Mouse (Mus musculus): ENCODE data around the gene Prr29. TPM values are rescaled to one million over a fixed set of nuclear protein-coding genes. Genes with fewer than 3 reads are reported as not detected.
"Not testable (repeated sequence)": the region's sequence is repeated elsewhere in the genome, so short reads cannot be mapped to it uniquely, and the experiment has no call there.

Gene Prr29
- polyA plus RNA-seq, 1 experiment from 2014 or later = 8.9 TPM

- DNase-seq (ENCODE audit: low spot score) (peak; percentile 44), ATAC-seq (peak; percentile 79)
- Histone ChIP-seq H3K36me3 (ENCODE audit: insufficient read depth, low read length) (0 out of 2 replicates have a peak, but pooled peaks cover 3% of the 10 kb centered on the region), H3K27me3 (replicated peaks; ENCODE audit: insufficient read depth, low read length) (no peaks in the 10 kb centered on the region), H3K4me1 (ENCODE audit: insufficient read depth, low read depth, low read length) (no peaks in the 10 kb centered on the region), H3K9me3 (ENCODE audit: low read length) (no peaks in the 10 kb centered on the region), H3K4me3 (ENCODE audit: low read depth, low read length) (no peak overlapping the region), H3K4me2 (replicated peaks; ENCODE audit: low read depth, low read length) (no peak overlapping the region), H3K27ac (ENCODE audit: low read length) (peak overlapping the region; percentile 4; the same call in 1 of the 2 replicates), H3K9ac (replicated peaks; ENCODE audit: low read depth) (no peak overlapping the region)
- WGBS = 29% methylated on average over 3 of the region's 3 CpGs
- TF ChIP-seq EP300 (IDR thresholded peaks at IDR 0.05) = peak; percentile 74
- no peak for TF ChIP-seq CTCF (IDR thresholded peaks at IDR 0.05)
These were observed 25.5 kb downstream of the Prr29 start for GRCm38 (mm10) chr11:106390757-106391156.

DNA sequence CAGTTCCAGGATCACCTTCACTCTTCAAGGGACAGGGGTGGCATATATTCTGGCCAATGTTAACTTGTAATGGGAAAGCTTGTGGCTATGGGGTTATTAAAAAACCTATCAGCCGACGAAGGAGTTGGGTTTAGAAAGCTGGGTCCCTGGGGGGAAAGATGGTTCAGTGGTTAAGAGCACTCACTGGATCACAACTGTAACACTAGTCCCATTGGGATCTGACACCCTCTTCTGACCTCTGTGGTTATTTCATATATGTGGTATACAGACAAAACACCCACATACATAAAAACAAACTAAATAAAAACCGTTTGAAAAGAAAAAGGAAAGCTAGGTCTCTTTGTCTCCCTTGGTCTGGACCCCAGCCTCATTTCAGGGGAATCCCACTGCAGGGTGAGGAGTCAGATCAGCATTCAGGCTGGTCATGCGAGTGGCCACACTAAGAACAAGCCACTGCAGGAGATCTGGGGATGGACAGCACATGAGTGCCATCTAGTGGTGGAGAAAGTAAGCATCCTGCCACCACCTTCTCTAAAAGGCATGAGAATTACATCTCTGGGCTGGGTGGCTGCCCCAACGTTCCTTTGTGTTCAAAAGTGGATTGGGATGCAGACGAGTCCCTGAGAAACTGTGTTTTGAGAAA, 26.4 kb downstream of the Prr29 start:
- TF ChIP-seq EP300 (IDR thresholded peaks at IDR 0.05) = no peak
- peak; percentile 97 for TF ChIP-seq CTCF (IDR thresholded peaks at IDR 0.05)
- H3K9me3 ChIP-seq (ENCODE audit: low read length) = no peaks in the 10 kb centered on the region
- DNase-seq (ENCODE audit: low spot score) (peak; percentile 90), ATAC-seq (peak; percentile 66)
- H3K9ac ChIP-seq (replicated peaks; ENCODE audit: low read depth) = no peak overlapping the region
- 29% methylated on average over 6 of the region's 6 CpGs for whole genome bisulfite sequencing
- no peaks in the 10 kb centered on the region for H3K4me1 ChIP-seq (ENCODE audit: insufficient read depth, low read depth, low read length)
- no peak overlapping the region for H3K4me2 ChIP-seq (replicated peaks; ENCODE audit: low read depth, low read length)
- H3K4me3 ChIP-seq (ENCODE audit: low read depth, low read length) = no peak overlapping the region
- H3K27ac ChIP-seq (ENCODE audit: low read length) = peak overlapping the region; percentile 4; the same call in 1 of the 2 replicates
- 0 out of 2 replicates have a peak, but pooled peaks cover 3% of the 10 kb centered on the region for H3K36me3 ChIP-seq (ENCODE audit: insufficient read depth, low read length)
- no peaks in the 10 kb centered on the region for H3K27me3 ChIP-seq (replicated peaks; ENCODE audit: insufficient read depth, low read length)

- Histone ChIP-seq H3K27me3 (replicated peaks; ENCODE audit: insufficient read depth, low read length) (no peaks in the 10 kb centered on the region), H3K36me3 (ENCODE audit: insufficient read depth, low read length) (0 out of 2 replicates have a peak, but pooled peaks cover 3% of the 10 kb centered on the region), H3K9me3 (ENCODE audit: low read length) (no peaks in the 10 kb centered on the region), H3K4me1 (ENCODE audit: insufficient read depth, low read depth, low read length) (no peaks in the 10 kb centered on the region), H3K27ac (ENCODE audit: low read length) (no peak overlapping the region), H3K9ac (replicated peaks; ENCODE audit: low read depth) (no peak overlapping the region), H3K4me3 (ENCODE audit: low read depth, low read length) (no peak overlapping the region), H3K4me2 (replicated peaks; ENCODE audit: low read depth, low read length) (no peak overlapping the region)
- TF ChIP-seq EP300 (IDR thresholded peaks at IDR 0.05) (no peak), CTCF (IDR thresholded peaks at IDR 0.05) (no peak)
- DNase-seq (ENCODE audit: low spot score) (no peak), ATAC-seq (no peak)
- WGBS = 59% methylated on average over 7 of the region's 7 CpGs
These were observed 27.5 kb downstream of the Prr29 start for GRCm38 (mm10) chr11:106392597-106393330.

GRCm38 (mm10) chr11:106393331-106393616, 28.0 kb downstream of the Prr29 start:
- ATAC-seq (no peak), DNase-seq (ENCODE audit: low spot score) (no peak)
- no peak overlapping the region for H3K4me3 ChIP-seq (ENCODE audit: low read depth, low read length)
- WGBS = 46% methylated on average over 4 of the region's 4 CpGs
- no peak overlapping the region for H3K4me2 ChIP-seq (replicated peaks; ENCODE audit: low read depth, low read length)
- no peaks in the 10 kb centered on the region for H3K9me3 ChIP-seq (ENCODE audit: low read length)
- no peaks in the 10 kb centered on the region for H3K4me1 ChIP-seq (ENCODE audit: insufficient read depth, low read depth, low read length)
- no peak for TF ChIP-seq CTCF (IDR thresholded peaks at IDR 0.05)
- TF ChIP-seq EP300 (IDR thresholded peaks at IDR 0.05) = no peak
- no peak overlapping the region for H3K9ac ChIP-seq (replicated peaks; ENCODE audit: low read depth)
- H3K27me3 ChIP-seq (replicated peaks; ENCODE audit: insufficient read depth, low read length) = no peaks in the 10 kb centered on the region
- H3K36me3 ChIP-seq (ENCODE audit: insufficient read depth, low read length) = peaks cover 5% of the 10 kb centered on the region; the same call in 1 of the 2 replicates
- H3K27ac ChIP-seq (ENCODE audit: low read length) = no peak overlapping the region

- H3K4me3 ChIP-seq (ENCODE audit: low read depth, low read length); H3K4me1 ChIP-seq (ENCODE audit: insufficient read depth, low read depth, low read length); H3K9me3 ChIP-seq (ENCODE audit: low read length); H3K27ac ChIP-seq (ENCODE audit: low read length); H3K27me3 ChIP-seq (replicated peaks; ENCODE audit: insufficient read depth, low read length); DNase-seq (ENCODE audit: low spot score); ATAC-seq; H3K4me2 ChIP-seq (replicated peaks; ENCODE audit: low read depth, low read length); H3K9ac ChIP-seq (replicated peaks; ENCODE audit: low read depth): not testable (repeated sequence)
- 79% methylated on average over 2 of the region's 2 CpGs for WGBS
- H3K36me3 ChIP-seq (ENCODE audit: insufficient read depth, low read length) = peaks cover 10% of the 10 kb centered on the region; the same call in 1 of the 2 replicates
These were observed 28.8 kb downstream of the Prr29 start for GRCm38 (mm10) chr11:106394055-106394454.

- no peak for DNase-seq (ENCODE audit: low spot score)
These were observed 32.4 kb downstream of the Prr29 start for GRCm38 (mm10) chr11:106397656-106398055.

More at GRCm38 (mm10) chr11:106397656-106398055, 32.4 kb downstream of the Prr29 start:
- Histone ChIP-seq H3K36me3 (ENCODE audit: insufficient read depth, low read length) (peaks cover 30% of the 10 kb centered on the region), H3K27me3 (replicated peaks; ENCODE audit: insufficient read depth, low read length) (no peaks in the 10 kb centered on the region), H3K4me2 (replicated peaks; ENCODE audit: low read depth, low read length) (no peak overlapping the region), H3K9ac (replicated peaks; ENCODE audit: low read depth) (no peak overlapping the region), H3K27ac (ENCODE audit: low read length) (no peak overlapping the region), H3K9me3 (ENCODE audit: low read length) (no peaks in the 10 kb centered on the region), H3K4me3 (ENCODE audit: low read depth, low read length) (no peak overlapping the region), H3K4me1 (ENCODE audit: insufficient read depth, low read depth, low read length) (no peaks in the 10 kb centered on the region)
- WGBS = 85% methylated on average over 3 of the region's 3 CpGs
- no peak for ATAC-seq
- TF ChIP-seq EP300 (IDR thresholded peaks at IDR 0.05) (no peak), CTCF (IDR thresholded peaks at IDR 0.05) (peak; percentile 53)

Data from lung, postnatal 0 days (tissue).